Mouse (Mus musculus) heart, adult 9 months (tissue): Measurements from ENCODE around the gene Mdm1.
"Not testable (repeated sequence)": the region's sequence is repeated elsewhere in the genome, so short reads cannot be mapped to it uniquely, and the experiment has no call there.

Source experiments
- DNase-seq, 2 experiments: peaks; one replicate each; pipeline ENCODE4 v3.0.0; 2022; ENCODE audit warnings: low spot score in 2 of 2

The Mdm1 gene

DNA sequence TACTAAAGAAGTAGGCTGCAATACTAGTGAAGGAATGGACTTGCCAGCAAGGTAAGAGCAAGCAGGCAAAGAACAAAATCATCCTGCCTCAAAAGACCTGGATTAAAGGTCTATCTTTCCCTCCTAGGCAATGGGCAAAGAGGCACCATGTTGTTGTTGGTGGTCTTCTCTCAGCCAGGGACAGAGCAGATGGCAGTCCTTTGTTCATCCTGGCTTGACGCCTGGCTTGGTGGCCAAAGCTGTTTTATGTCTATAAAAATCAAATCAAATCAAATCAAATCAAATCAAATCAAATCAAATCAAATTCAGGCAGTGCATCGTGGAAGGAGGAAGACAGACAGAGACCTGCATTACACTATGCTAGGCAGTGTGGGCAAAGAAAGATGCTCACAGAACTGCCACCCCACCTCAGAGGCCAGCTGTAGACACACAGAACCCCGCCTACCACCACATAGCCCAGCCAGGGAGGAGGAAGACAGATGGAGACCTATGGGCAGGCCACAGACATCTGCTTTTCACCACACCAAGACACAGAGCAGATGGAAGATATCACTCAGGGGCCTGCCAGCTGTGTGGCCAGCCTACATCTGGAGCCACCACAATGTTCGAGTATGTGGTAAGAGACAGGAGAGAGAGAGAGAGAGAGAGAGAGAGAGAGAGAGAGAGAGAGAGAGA lies 74.2 kb downstream of the Mdm1 start:
- DNase-seq: not testable (repeated sequence)
